Mouse (Mus musculus) heart, adult 2 months (tissue): ENCODE measurements at regions not wholly inside any gene's neighbourhood (a gene's known extent, or its start where the extent isn't known, plus 50 kb on each side); places are given as distances from the start of the nearest gene placed in this dataset.

Experiments
- CTCF ChIP-seq: fragments of 200-600 bp; IDR thresholded peaks from 2 replicates; pipeline ENCODE4 v1.8.1; 2022; ENCODE audit warnings: antibody characterized with exemption, mild to moderate bottlenecking, moderate library complexity
- EP300 ChIP-seq: fragments of 200-500 bp; IDR thresholded peaks from 2 replicates; pipeline ENCODE4 v1.6.1; 2011; ENCODE audit warnings: low read depth, low read length, control low read depth; ENCODE audit not compliant: insufficient read depth
- POLR2A ChIP-seq: fragments of 200-500 bp; IDR thresholded peaks from 2 replicates; pipeline ENCODE4 v1.6.1; 2011; ENCODE audit warnings: mild to moderate bottlenecking, low read depth, low read length, control low read depth; ENCODE audit not compliant: insufficient read depth

DNA sequence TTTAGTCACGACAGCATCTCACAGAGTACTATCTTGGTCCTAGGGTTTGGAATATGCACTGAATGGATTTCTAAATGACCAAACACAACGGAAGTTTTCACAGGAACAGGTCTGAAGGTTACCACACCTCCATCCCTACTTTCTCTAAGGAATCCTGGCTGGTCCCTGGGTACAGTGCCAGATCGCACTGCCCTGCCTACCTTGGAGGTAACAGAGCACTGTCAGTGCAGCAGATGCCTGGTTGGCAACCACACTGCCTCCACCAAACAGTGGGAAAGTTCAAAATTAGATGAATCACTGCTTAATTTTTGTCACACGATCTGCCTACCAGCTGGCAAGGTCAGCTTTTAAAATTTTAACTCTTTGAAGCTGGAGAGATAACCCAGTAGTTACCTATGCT, 111.6 kb downstream of the Kcnj2 start:
- no peak for TF ChIP-seq CTCF
- no peak for TF ChIP-seq POLR2A
- no peak for TF ChIP-seq EP300
